In genomic region chr17:79610163-79610755, GRCm38 (mm10) we compare ENCODE assay signal across 21 mouse cellular contexts. TPM values are rescaled to one million over a fixed set of nuclear protein-coding genes. Genes with fewer than 3 reads are reported as not detected.
A peak's percentile ranks its signal among the peaks of the same experiment; 100 is the strongest.
DNase-seq lines count a peak whose midpoint lies in the region; ATAC-seq and TF ChIP-seq lines count a peak whose summit lies in the region.
"Had no signal": no experiment of that assay in that cellular context is flagged by ENCODE, and none has a peak within 500 bp of the region (broad histone marks: within the 10 kb centered on the region; RNA-seq: fewer than 3 reads in every experiment).

No protein-coding gene starts in this region.

- H3K36me3 ChIP-seq in lung, postnatal 0 days (ENCODE audit: insufficient read depth, low read length): no peaks in the 10 kb centered on the region
- H3K36me3 ChIP-seq in stomach, postnatal 0 days (ENCODE audit: control insufficient read depth, insufficient read depth, low read length): no peaks in the 10 kb centered on the region
- H3K36me3 ChIP-seq in forebrain, embryonic 12.5 days (replicated peaks): no peaks in the 10 kb centered on the region
- H3K36me3 ChIP-seq: heart, embryonic 12.5 days; hindbrain, embryonic 13.5 days; liver, embryonic 12.5 days; midbrain, embryonic 10.5 days had no signal

- H3K27ac ChIP-seq in lung, postnatal 0 days (ENCODE audit: low read length): peak overlapping the region; percentile 76
- no peak overlapping the region for H3K27ac ChIP-seq in stomach, postnatal 0 days (replicated peaks)
- no peak overlapping the region for H3K27ac ChIP-seq in forebrain, embryonic 12.5 days
- H3K27ac ChIP-seq: hindbrain, embryonic 13.5 days; liver, embryonic 12.5 days; midbrain, embryonic 10.5 days had no signal

- H3K4me1 ChIP-seq in lung, postnatal 0 days (ENCODE audit: insufficient read depth, low read depth, low read length): no peaks in the 10 kb centered on the region
- no peaks in the 10 kb centered on the region for H3K4me1 ChIP-seq in stomach, postnatal 0 days (replicated peaks; ENCODE audit: control insufficient read depth, insufficient read depth)
- peaks cover 6% of the 10 kb centered on the region; the same call in 1 of the 2 replicates for H3K4me1 ChIP-seq in forebrain, embryonic 12.5 days

- H3K9me3 ChIP-seq in lung, postnatal 0 days (ENCODE audit: low read length): no peaks in the 10 kb centered on the region
- H3K9me3 ChIP-seq in stomach, postnatal 0 days (ENCODE audit: control insufficient read depth, low read length): no peaks in the 10 kb centered on the region
- no peaks in the 10 kb centered on the region for H3K9me3 ChIP-seq in forebrain, embryonic 12.5 days
- H3K9me3 ChIP-seq: heart, embryonic 12.5 days; hindbrain, embryonic 13.5 days; liver, embryonic 12.5 days; midbrain, embryonic 10.5 days had no signal

- H3K4me2 ChIP-seq in lung, postnatal 0 days (replicated peaks; ENCODE audit: low read depth, low read length): 0 out of 2 replicates have a peak overlapping the region, but pooled peaks have one; percentile 18
- no peak overlapping the region for H3K4me2 ChIP-seq in stomach, postnatal 0 days (replicated peaks; ENCODE audit: low read depth)
- H3K4me2 ChIP-seq in forebrain, embryonic 12.5 days: no peak overlapping the region
- H3K4me2 ChIP-seq: heart, embryonic 12.5 days; hindbrain, embryonic 13.5 days; liver, embryonic 12.5 days had no signal

- H3K9ac ChIP-seq in lung, postnatal 0 days (replicated peaks; ENCODE audit: low read depth): no peak overlapping the region
- no peak overlapping the region for H3K9ac ChIP-seq in stomach, postnatal 0 days (ENCODE audit: low read length)
- no peak overlapping the region for H3K9ac ChIP-seq in forebrain, embryonic 12.5 days
- H3K9ac ChIP-seq: heart, embryonic 12.5 days; hindbrain, embryonic 13.5 days; liver, embryonic 12.5 days had no signal

- H3K4me3 ChIP-seq in lung, postnatal 0 days (ENCODE audit: low read depth, low read length): no peak overlapping the region
- H3K4me3 ChIP-seq in stomach, postnatal 0 days (ENCODE audit: low read depth, low read length): no peak overlapping the region
- H3K4me3 ChIP-seq in forebrain, embryonic 12.5 days (replicated peaks): no peak overlapping the region
- H3K4me3 ChIP-seq: heart, embryonic 12.5 days; hindbrain, embryonic 13.5 days; liver, embryonic 12.5 days; midbrain, embryonic 10.5 days had no signal

- peak; percentile 88 for ATAC-seq in lung, postnatal 0 days
- peak; percentile 86 for ATAC-seq in stomach, postnatal 0 days (ENCODE audit: low FRiP score, low TSS enrichment)
- no peak for ATAC-seq in forebrain, embryonic 12.5 days (ENCODE audit: low FRiP score)
- ATAC-seq: forebrain, embryonic 16.5 days; liver, embryonic 12.5 days had no signal

- 38% methylated on average over 9 of the region's 9 CpGs for WGBS in lung, postnatal 0 days
- 66% methylated on average over 9 of the region's 9 CpGs for WGBS in stomach, postnatal 0 days
- 86% methylated on average over 9 of the region's 9 CpGs for WGBS in forebrain, embryonic 12.5 days

- H3K27me3 ChIP-seq in lung, postnatal 0 days (replicated peaks; ENCODE audit: insufficient read depth, low read length): no peaks in the 10 kb centered on the region
- H3K27me3 ChIP-seq in stomach, postnatal 0 days (ENCODE audit: control insufficient read depth, insufficient read depth, low read length): no peaks in the 10 kb centered on the region
- H3K27me3 ChIP-seq in forebrain, embryonic 12.5 days: no peaks in the 10 kb centered on the region
- H3K27me3 ChIP-seq: heart, embryonic 12.5 days; hindbrain, embryonic 13.5 days; liver, embryonic 12.5 days had no signal

- TF ChIP-seq CTCF in lung, postnatal 0 days (IDR thresholded peaks at IDR 0.05): no peak
- no peak for TF ChIP-seq CTCF in stomach, postnatal 0 days (IDR thresholded peaks at IDR 0.05; ENCODE audit: low read depth)

- TF ChIP-seq EP300 in lung, postnatal 0 days (IDR thresholded peaks at IDR 0.05): peak; percentile 40; the same call in 1 of the 2 replicates
- TF ChIP-seq EP300 in stomach, postnatal 0 days (optimal IDR thresholded peaks at IDR 0.05): no peak

- DNase-seq in adrenal gland, postnatal 36 days: peak; percentile 44 to 53
- DNase-seq in adrenal gland, postnatal 10 days: no peak
- peak; percentile 38 for DNase-seq in ovary, adult 18-20 months (ENCODE audit: low spot score)
- DNase-seq in ovary, postnatal 36 days (ENCODE audit: low spot score): no peak
- DNase-seq in lung, postnatal 0 days (ENCODE audit: low spot score): peak; percentile 89
- no peak for DNase-seq in stomach, postnatal 0 days (ENCODE audit: low spot score)
- DNase-seq in gastrocnemius, postnatal 25 days: no peak
- DNase-seq: cerebellum, adult 2 months; cerebellum, postnatal 25 days; gastrocnemius, postnatal 10 days; heart, adult 11 months; heart, postnatal 36 days; kidney, adult 18-20 months; layer of hippocampus, adult 9-11 months; right cerebral cortex, postnatal 14 days had no signal

RNA-seq across cellular contexts. Expression of gene Rmdn2, which starts 1.4 kb away (rescaled TPM):
- 100 to 1,000 TPM; 287 to 356 TPM for total RNA-seq in adrenal gland, postnatal 36 days (2021)
- total RNA-seq in adrenal gland, postnatal 10 days (2021): 100 to 1,000 TPM; 114 to 156 TPM
- polyA plus RNA-seq in lung, postnatal 0 days (2015; fragmentation: Nextera tagmentation; extraction: Ambion mirVana): 38.7 and 58.1 TPM in 2 replicates
- 7.2 and 9.0 TPM in 2 replicates for polyA plus RNA-seq in stomach, postnatal 0 days (2015; fragmentation: Nextera tagmentation; extraction: Ambion mirVana)
- polyA plus RNA-seq in forebrain, embryonic 12.5 days (2016; fragmentation: Nextera tagmentation; extraction: Ambion mirVana): 5.3 and 5.4 TPM in 2 replicates
- 1 to 10 TPM; 8.7 to 9.8 TPM for total RNA-seq in gastrocnemius, postnatal 25 days (2021)

Comparison
In these comparisons a context has a peak if more than half of its experiments do, and no peak if none do; other contexts are left out.
1. DNase-seq: peak in adrenal gland, postnatal 36 days (2 of 2), ovary, adult 18-20 months (single experiment) and lung, postnatal 0 days (single experiment); none in adrenal gland, postnatal 10 days (single experiment), ovary, postnatal 36 days (single experiment), stomach, postnatal 0 days (single experiment) and gastrocnemius, postnatal 25 days (single experiment).
2. RNA of gene Rmdn2, which starts 1.4 kb away (total RNA-seq): 287 to 356 TPM in adrenal gland, postnatal 36 days and 114 to 156 TPM in adrenal gland, postnatal 10 days; 8.7 to 9.8 TPM in gastrocnemius, postnatal 25 days; every median in the first group is over 10 times any median in the second.